Mouse (Mus musculus): ENCODE results near the gene Prkaa2.
A peak's percentile ranks its signal among the peaks of the same experiment; 100 is the strongest.
"Not testable (repeated sequence)": the region's sequence is repeated elsewhere in the genome, so short reads cannot be mapped to it uniquely, and the experiment has no call there.

Gene Prkaa2

GRCm38 (mm10) chr4:105015496-105015895 lies 94.2 kb downstream of the Prkaa2 start:
- no peak for DNase-seq (ENCODE audit: low spot score in 2 of 2)

GRCm38 (mm10) chr4:105013718-105014117 lies 96.0 kb downstream of the Prkaa2 start:
- DNase-seq (ENCODE audit: low spot score in 2 of 2) = no peak

GRCm38 (mm10) chr4:105007360-105008018 lies 102.2 kb downstream of the Prkaa2 start:
- DNase-seq (ENCODE audit: low spot score in 2 of 2) = no peak

- DNase-seq (ENCODE audit: low spot score in 2 of 2) = not testable (repeated sequence)
Observed at GRCm38 (mm10) chr4:105004649-105005048, 105.0 kb downstream of the Prkaa2 start.

GRCm38 (mm10) chr4:105004135-105004534 lies 105.6 kb downstream of the Prkaa2 start:
- no peak for DNase-seq (ENCODE audit: low spot score in 2 of 2)

GRCm38 (mm10) chr4:105001736-105002135 lies 108.0 kb downstream of the Prkaa2 start:
- DNase-seq (ENCODE audit: low spot score in 2 of 2) = no peak

- DNase-seq (ENCODE audit: low spot score in 2 of 2) = no peak
Observed at GRCm38 (mm10) chr4:104999702-105000101, 110.0 kb downstream of the Prkaa2 start.

GRCm38 (mm10) chr4:104993140-104993874 lies 116.4 kb downstream of the Prkaa2 start:
- DNase-seq (ENCODE audit: low spot score in 2 of 2) = no peak

GRCm38 (mm10) chr4:104992271-104992670 lies 117.4 kb downstream of the Prkaa2 start:
- no peak for DNase-seq (ENCODE audit: low spot score in 2 of 2)

- DNase-seq (ENCODE audit: low spot score in 2 of 2) = no peak
Observed at GRCm38 (mm10) chr4:104990686-104991085, 119.0 kb downstream of the Prkaa2 start.

GRCm38 (mm10) chr4:104990016-104990415 lies 119.7 kb downstream of the Prkaa2 start:
- no peak for DNase-seq (ENCODE audit: low spot score in 2 of 2)

GRCm38 (mm10) chr4:104988709-104989108 lies 121.0 kb downstream of the Prkaa2 start:
- DNase-seq (ENCODE audit: low spot score in 2 of 2) = no peak

GRCm38 (mm10) chr4:104988102-104988501 lies 121.6 kb downstream of the Prkaa2 start:
- DNase-seq (ENCODE audit: low spot score in 2 of 2) = peak; percentile 22 to 27

GRCm38 (mm10) chr4:104987631-104988030 lies 122.1 kb downstream of the Prkaa2 start:
- no peak for DNase-seq (ENCODE audit: low spot score in 2 of 2)

- DNase-seq (ENCODE audit: low spot score in 2 of 2) = no peak
Observed at GRCm38 (mm10) chr4:104985960-104986632, 123.6 kb downstream of the Prkaa2 start.

All from urinary bladder, adult 18-20 months (tissue).